Mouse (Mus musculus): ENCODE results near the gene Lpin1. TPM values are rescaled to one million over a fixed set of nuclear protein-coding genes. Genes with fewer than 3 reads are reported as not detected.

Lpin1 gene
- 6.6 and 7.3 TPM in 2 replicates for polyA plus RNA-seq (2014; fragmentation: Nextera tagmentation; extraction: Ambion mirVana)

DNA sequence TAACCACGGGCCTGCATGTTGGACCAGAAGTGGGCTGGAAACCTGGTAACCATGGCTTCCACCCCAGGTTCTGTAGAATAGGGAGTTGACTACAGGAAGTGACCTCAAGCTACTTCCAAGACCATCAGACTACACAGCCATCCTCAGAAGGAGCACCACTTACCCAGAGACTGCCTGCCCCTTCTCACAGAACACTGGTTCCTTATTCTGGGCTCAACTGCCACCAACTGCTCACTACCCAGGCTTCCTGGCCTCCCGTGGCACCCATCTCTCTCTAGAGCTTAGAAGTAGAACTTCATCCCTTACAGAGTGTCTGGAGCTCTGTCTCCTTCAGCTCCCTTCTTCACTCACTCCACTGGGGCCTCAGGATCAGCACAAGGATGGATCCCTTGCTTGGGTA lies at the start of gene Lpin1:
TSS of gene Lpin1 (minus strand) at position 31 of the 400 bp plus-strand sequence.
- no peak for DNase-seq (ENCODE audit: low spot score)
- 92% methylated on average over 2 of the region's 2 CpGs for WGBS
- no peak for ATAC-seq (replicated peaks; ENCODE audit: low FRiP score)

GRCm38 (mm10) chr12:16656906-16657875 lies 46.4 kb upstream of the Lpin1 start:
- ATAC-seq (replicated peaks; ENCODE audit: low FRiP score) (no peak), DNase-seq (ENCODE audit: low spot score) (no peak)
- Histone ChIP-seq H3K9me3 (ENCODE audit: control insufficient read depth, low read length) (no peaks in the 10 kb centered on the region), H3K36me3 (ENCODE audit: control insufficient read depth, insufficient read depth, low read length) (no peaks in the 10 kb centered on the region), H3K9ac (ENCODE audit: low read length) (no peak overlapping the region), H3K4me1 (replicated peaks; ENCODE audit: control insufficient read depth, insufficient read depth, low read length) (peaks cover 4% of the 10 kb centered on the region; the same call in 1 of the 2 replicates), H3K27ac (ENCODE audit: low read depth, low read length) (no peak overlapping the region), H3K4me2 (ENCODE audit: low read depth, low read length, severe bottlenecking) (no peak overlapping the region), H3K27me3 (ENCODE audit: control insufficient read depth, insufficient read depth, low read length) (peaks cover 23% of the 10 kb centered on the region), H3K4me3 (ENCODE audit: low read depth, low read length) (no peak overlapping the region)
- 86% methylated on average over 5 of the region's 5 CpGs for WGBS

More for the DNA sequence above, at the start of gene Lpin1:
- Histone ChIP-seq H3K4me3 (ENCODE audit: low read depth, low read length) (no peak within 1 kb of the TSS), H3K36me3 (ENCODE audit: control insufficient read depth, insufficient read depth, low read length) (no peaks in the 10 kb centered on the region), H3K9me3 (ENCODE audit: control insufficient read depth, low read length) (no peaks in the 10 kb centered on the region), H3K9ac (ENCODE audit: low read length) (no peak within 1 kb of the TSS), H3K4me2 (ENCODE audit: low read depth, low read length, severe bottlenecking) (no peak within 1 kb of the TSS), H3K4me1 (replicated peaks; ENCODE audit: control insufficient read depth, insufficient read depth, low read length) (no peaks in the 10 kb centered on the region), H3K27me3 (ENCODE audit: control insufficient read depth, insufficient read depth, low read length) (no peaks in the 10 kb centered on the region), H3K27ac (ENCODE audit: low read depth, low read length) (no peak within 1 kb of the TSS)

DNA sequence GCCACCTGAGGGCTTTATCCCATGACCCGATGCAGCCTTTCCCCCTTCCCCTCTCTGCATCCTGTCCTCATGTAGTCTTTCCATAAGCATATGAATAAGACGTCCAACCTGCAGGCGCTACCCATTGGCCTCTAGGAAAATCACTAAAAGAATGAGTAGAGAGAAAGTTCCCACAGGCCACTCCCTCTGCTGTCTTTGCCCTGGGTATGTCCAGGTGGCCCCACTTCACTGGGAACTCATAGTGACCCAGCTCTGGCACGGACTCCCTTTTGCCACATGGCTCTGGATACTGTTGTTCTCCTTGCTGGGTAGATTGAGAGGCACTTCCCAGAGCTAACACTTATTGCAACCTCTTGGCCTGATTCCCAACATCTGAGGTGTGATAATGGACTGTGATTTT lies 44.8 kb upstream of the Lpin1 start:
- WGBS, result 86% methylated on average over 4 of the region's 4 CpGs
- peaks cover 23% of the 10 kb centered on the region for H3K27me3 ChIP-seq (ENCODE audit: control insufficient read depth, insufficient read depth, low read length)
- H3K36me3 ChIP-seq (ENCODE audit: control insufficient read depth, insufficient read depth, low read length), result no peaks in the 10 kb centered on the region
- no peak overlapping the region for H3K4me2 ChIP-seq (ENCODE audit: low read depth, low read length, severe bottlenecking)
- no peak overlapping the region for H3K4me3 ChIP-seq (ENCODE audit: low read depth, low read length)
- H3K27ac ChIP-seq (ENCODE audit: low read depth, low read length), result no peak overlapping the region
- no peaks in the 10 kb centered on the region for H3K9me3 ChIP-seq (ENCODE audit: control insufficient read depth, low read length)
- no peak for DNase-seq (ENCODE audit: low spot score)
- H3K4me1 ChIP-seq (replicated peaks; ENCODE audit: control insufficient read depth, insufficient read depth, low read length), result peaks cover 4% of the 10 kb centered on the region; the same call in 1 of the 2 replicates
- H3K9ac ChIP-seq (ENCODE audit: low read length), result no peak overlapping the region
- ATAC-seq (replicated peaks; ENCODE audit: low FRiP score), result no peak

GRCm38 (mm10) chr12:16653332-16654093 lies 42.7 kb upstream of the Lpin1 start, which contains the start of gene Ntsr2:
Gene Ntsr2, plus strand, starts transcription at chr12:16653382.
- Histone ChIP-seq H3K4me2 (ENCODE audit: low read depth, low read length, severe bottlenecking) (peak within 1 kb of the TSS; percentile 34), H3K36me3 (ENCODE audit: control insufficient read depth, insufficient read depth, low read length) (no peaks in the 10 kb centered on the region), H3K9me3 (ENCODE audit: control insufficient read depth, low read length) (no peaks in the 10 kb centered on the region), H3K4me3 (ENCODE audit: low read depth, low read length) (0 out of 2 replicates have a peak within 1 kb of the TSS, but pooled peaks have one; percentile 11), H3K9ac (ENCODE audit: low read length) (no peak within 1 kb of the TSS), H3K27me3 (ENCODE audit: control insufficient read depth, insufficient read depth, low read length) (peaks cover 23% of the 10 kb centered on the region), H3K4me1 (replicated peaks; ENCODE audit: control insufficient read depth, insufficient read depth, low read length) (peaks cover 4% of the 10 kb centered on the region; the same call in 1 of the 2 replicates), H3K27ac (ENCODE audit: low read depth, low read length) (no peak within 1 kb of the TSS)
- peak; percentile 64 for ATAC-seq (replicated peaks; ENCODE audit: low FRiP score)
- peak; percentile 84 for DNase-seq (ENCODE audit: low spot score)
- WGBS, result 8% methylated on average over 58 of the region's 58 CpGs

GRCm38 (mm10) chr12:16649819-16650218 lies 39.1 kb upstream of the Lpin1 start:
- Histone ChIP-seq H3K9ac (ENCODE audit: low read length) (no peak overlapping the region), H3K27ac (ENCODE audit: low read depth, low read length) (no peak overlapping the region), H3K4me2 (ENCODE audit: low read depth, low read length, severe bottlenecking) (no peak overlapping the region), H3K36me3 (ENCODE audit: control insufficient read depth, insufficient read depth, low read length) (no peaks in the 10 kb centered on the region), H3K27me3 (ENCODE audit: control insufficient read depth, insufficient read depth, low read length) (peaks cover 20% of the 10 kb centered on the region), H3K4me3 (ENCODE audit: low read depth, low read length) (no peak overlapping the region), H3K9me3 (ENCODE audit: control insufficient read depth, low read length) (no peaks in the 10 kb centered on the region), H3K4me1 (replicated peaks; ENCODE audit: control insufficient read depth, insufficient read depth, low read length) (peaks cover 5% of the 10 kb centered on the region; the same call in 1 of the 2 replicates)
- WGBS, result 85% methylated on average over 6 of the region's 6 CpGs
- ATAC-seq (replicated peaks; ENCODE audit: low FRiP score), result no peak
- DNase-seq (ENCODE audit: low spot score), result no peak

DNA sequence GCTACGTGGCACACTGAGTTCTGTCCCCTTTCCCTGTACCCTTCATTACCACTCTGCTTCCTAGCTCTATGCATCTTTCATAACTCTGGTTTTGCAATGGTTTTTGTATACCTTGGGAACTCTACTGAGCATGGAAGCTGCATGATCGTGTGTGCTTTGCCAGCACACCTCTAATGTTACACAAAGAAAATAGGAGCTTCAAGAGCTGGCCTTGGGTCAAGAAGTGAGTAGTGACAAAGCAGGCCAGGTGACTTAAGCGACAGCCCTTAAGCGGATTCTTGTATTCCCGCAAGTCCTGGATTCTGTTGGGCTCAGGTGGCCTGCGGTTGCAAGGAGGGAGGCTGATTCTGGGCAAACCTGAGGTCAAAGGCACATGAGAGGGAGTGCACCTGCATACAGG lies 37.5 kb upstream of the Lpin1 start:
- DNase-seq (ENCODE audit: low spot score), result no peak
- WGBS, result 94% methylated on average over 6 of the region's 6 CpGs

DNA sequence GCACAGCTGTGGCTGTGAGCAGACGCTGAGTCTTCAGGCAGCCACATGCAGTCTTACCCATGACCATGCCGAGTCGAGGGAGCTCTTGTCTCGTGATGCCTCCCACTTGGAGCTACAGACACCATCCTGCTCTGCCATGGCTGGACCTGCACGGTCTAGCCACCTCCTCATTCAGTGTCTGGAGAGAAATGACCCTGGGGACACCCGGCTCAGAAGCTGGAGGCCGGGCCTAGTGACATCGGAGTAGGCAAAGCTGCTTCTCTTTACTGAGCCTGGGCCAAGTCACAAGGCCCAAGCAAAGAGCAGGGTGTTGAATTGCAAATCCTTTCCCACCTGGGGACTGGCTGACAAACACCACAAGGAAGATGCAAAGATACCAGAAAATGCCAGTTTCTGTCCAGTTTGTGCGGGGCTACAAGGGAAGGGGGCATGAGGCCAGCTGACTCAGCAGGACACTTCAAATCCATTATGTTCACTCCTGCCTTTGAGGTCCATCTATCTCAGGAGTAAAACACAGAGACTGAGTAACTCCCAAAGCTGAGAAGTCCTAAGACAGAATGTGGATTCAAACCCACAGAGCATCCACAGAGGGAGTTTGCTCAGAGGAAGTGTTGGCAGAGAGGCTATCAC lies 36.1 kb upstream of the Lpin1 start:
- Histone ChIP-seq H3K27ac (ENCODE audit: low read depth, low read length) (no peak overlapping the region), H3K36me3 (ENCODE audit: control insufficient read depth, insufficient read depth, low read length) (no peaks in the 10 kb centered on the region), H3K4me3 (ENCODE audit: low read depth, low read length) (no peak overlapping the region), H3K9me3 (ENCODE audit: control insufficient read depth, low read length) (no peaks in the 10 kb centered on the region), H3K27me3 (ENCODE audit: control insufficient read depth, insufficient read depth, low read length) (no peaks in the 10 kb centered on the region), H3K9ac (ENCODE audit: low read length) (no peak overlapping the region), H3K4me2 (ENCODE audit: low read depth, low read length, severe bottlenecking) (no peak overlapping the region), H3K4me1 (replicated peaks; ENCODE audit: control insufficient read depth, insufficient read depth, low read length) (peaks cover 11% of the 10 kb centered on the region)
- no peak for ATAC-seq (replicated peaks; ENCODE audit: low FRiP score)
- 56% methylated on average over 9 of the region's 9 CpGs for WGBS
- DNase-seq (ENCODE audit: low spot score), result no peak

More for the DNA sequence above, 37.5 kb upstream of the Lpin1 start:
- no peak for ATAC-seq (replicated peaks; ENCODE audit: low FRiP score)
- H3K36me3 ChIP-seq (ENCODE audit: control insufficient read depth, insufficient read depth, low read length), result no peaks in the 10 kb centered on the region
- H3K27me3 ChIP-seq (ENCODE audit: control insufficient read depth, insufficient read depth, low read length), result peaks cover 6% of the 10 kb centered on the region
- H3K4me1 ChIP-seq (replicated peaks; ENCODE audit: control insufficient read depth, insufficient read depth, low read length), result peaks cover 12% of the 10 kb centered on the region
- H3K27ac ChIP-seq (ENCODE audit: low read depth, low read length), result no peak overlapping the region
- no peaks in the 10 kb centered on the region for H3K9me3 ChIP-seq (ENCODE audit: control insufficient read depth, low read length)
- H3K4me3 ChIP-seq (ENCODE audit: low read depth, low read length), result no peak overlapping the region
- no peak overlapping the region for H3K9ac ChIP-seq (ENCODE audit: low read length)
- no peak overlapping the region for H3K4me2 ChIP-seq (ENCODE audit: low read depth, low read length, severe bottlenecking)

DNA sequence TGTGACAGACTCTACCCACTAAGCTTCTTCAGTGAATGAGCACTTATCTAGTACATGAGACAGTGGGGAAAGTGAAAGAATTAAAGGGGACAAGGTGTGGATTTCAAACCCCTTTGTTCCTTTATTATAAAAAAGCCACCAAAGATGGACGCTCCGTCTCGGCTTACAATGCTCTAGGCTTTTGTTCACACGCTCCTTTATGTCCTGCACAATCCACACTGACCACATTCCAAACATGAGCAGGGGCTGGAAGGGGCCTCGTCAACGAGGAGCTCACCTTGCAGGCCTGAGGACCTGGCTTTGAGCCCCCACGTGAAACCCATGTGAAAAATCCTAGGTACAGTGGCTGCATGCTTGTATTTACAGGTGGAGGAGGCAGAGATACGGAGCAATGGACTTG lies 33.9 kb upstream of the Lpin1 start:
- no peak overlapping the region for H3K9ac ChIP-seq (ENCODE audit: low read length)
- H3K27ac ChIP-seq (ENCODE audit: low read depth, low read length), result no peak overlapping the region
- no peak for ATAC-seq (replicated peaks; ENCODE audit: low FRiP score)
- H3K4me2 ChIP-seq (ENCODE audit: low read depth, low read length, severe bottlenecking), result no peak overlapping the region
- WGBS, result 34% methylated on average over 8 of the region's 8 CpGs
- H3K4me1 ChIP-seq (replicated peaks; ENCODE audit: control insufficient read depth, insufficient read depth, low read length), result peaks cover 11% of the 10 kb centered on the region
- no peaks in the 10 kb centered on the region for H3K36me3 ChIP-seq (ENCODE audit: control insufficient read depth, insufficient read depth, low read length)
- no peak for DNase-seq (ENCODE audit: low spot score)
- H3K27me3 ChIP-seq (ENCODE audit: control insufficient read depth, insufficient read depth, low read length), result no peaks in the 10 kb centered on the region
- no peaks in the 10 kb centered on the region for H3K9me3 ChIP-seq (ENCODE audit: control insufficient read depth, low read length)
- H3K4me3 ChIP-seq (ENCODE audit: low read depth, low read length), result no peak overlapping the region
